Mouse (Mus musculus) retina, adult 2 months (tissue): ENCODE measurements at regions not wholly inside any gene's neighbourhood (a gene's known extent, or its start where the extent isn't known, plus 50 kb on each side); places are given as distances from the start of the nearest gene placed in this dataset.

Experiments used
- DNase-seq: peaks from one replicate; pipeline ENCODE4 v3.0.0-alpha.2; 2012; ENCODE audit warnings: low read depth, low spot score

DNA sequence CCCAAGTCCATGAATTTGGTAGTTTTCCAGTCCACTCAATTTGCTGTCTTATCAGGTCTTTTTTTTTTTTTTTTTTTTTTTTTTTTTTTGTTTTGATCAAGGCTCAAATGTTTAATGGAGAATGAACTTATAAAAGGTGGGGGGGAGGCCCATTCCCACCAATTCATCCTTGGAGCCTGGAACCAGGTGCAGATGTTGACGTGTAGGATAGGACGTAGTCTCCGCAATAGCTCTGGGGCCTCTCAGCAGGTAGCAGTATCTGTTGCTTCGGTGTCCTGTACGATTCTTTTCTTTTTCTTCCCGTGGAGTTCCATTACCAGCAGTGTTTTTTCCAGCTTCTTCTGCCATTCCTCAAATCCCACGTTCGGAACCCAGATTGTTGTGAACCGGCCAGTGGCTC is 1296.3 kb upstream of the Ppp6c start:
- DNase-seq = no peak

DNA sequence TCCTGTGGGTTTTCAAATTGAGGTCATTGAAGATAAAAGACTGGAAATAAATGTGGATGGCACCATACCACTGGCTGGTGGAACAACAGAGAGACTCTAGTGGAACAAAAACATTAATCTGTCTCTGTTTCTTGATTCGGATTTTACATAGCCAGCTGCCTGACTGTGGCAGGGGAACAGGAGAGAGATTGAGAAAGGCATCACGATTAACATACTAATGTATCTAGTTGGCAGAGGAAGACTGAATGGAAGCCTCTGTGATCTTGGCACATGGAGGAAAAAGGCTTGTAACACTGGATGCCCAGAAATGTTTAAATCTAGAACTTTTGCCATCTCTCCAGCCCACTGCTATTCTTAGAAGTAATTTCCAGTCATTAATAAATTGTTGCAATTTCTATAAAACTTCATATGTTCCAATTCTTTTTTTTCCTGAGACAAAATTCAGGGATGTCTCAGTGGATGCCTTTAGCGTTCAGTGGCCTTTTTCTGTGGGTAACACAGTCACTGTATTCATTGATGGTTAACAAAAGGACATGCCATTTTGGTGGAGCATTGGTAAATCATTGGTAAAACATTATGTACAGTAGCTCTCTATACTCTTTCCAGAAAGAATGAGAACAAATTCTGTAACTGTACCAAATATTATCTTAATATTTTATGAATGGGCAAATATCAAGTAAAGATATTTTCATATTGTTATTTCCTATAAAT is 1284.5 kb upstream of the Ppp6c start:
- DNase-seq = no peak

DNA sequence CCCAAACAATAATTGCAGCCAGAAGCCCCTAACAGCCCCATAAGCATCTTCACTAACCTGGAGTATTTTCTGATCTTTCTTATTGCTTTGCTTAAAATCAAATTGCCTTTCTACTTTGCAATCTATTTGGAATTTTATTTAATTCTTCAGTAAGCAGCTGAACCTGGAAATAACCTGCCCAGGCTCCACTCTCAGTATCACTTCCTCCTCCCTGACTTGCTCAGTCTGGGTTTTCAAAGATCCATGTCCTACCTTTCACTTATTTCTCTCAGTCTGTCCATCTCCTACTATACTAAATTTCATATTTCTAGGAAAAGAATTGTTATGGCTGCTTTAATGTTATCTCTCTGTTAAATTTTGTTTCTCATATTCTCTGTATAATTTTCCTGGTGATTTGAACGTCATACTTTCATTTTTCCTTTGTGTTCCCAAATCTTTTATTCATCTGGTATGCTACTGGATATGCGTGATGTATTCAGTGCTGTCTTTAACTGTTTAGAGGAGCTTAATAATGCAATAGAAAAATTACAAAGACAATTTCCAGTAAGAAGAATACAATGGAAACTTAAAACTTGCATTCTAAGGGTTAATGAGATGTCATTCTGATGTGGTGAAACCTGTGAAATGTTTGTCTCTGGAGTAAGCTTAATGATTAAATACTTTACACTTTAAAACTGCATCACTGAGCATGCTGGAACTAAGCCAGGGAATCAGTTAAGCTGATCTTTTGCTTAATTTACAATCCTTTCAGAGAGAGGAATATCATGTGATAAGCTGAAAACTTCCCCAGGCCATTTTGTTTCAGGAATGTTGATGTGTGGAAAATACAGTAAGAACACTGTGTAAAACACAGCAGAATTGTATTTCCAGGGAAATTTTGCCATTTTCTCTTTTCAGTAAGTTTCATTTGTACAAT is 1252.8 kb upstream of the Ppp6c start:
- DNase-seq = peak; percentile 4

DNA sequence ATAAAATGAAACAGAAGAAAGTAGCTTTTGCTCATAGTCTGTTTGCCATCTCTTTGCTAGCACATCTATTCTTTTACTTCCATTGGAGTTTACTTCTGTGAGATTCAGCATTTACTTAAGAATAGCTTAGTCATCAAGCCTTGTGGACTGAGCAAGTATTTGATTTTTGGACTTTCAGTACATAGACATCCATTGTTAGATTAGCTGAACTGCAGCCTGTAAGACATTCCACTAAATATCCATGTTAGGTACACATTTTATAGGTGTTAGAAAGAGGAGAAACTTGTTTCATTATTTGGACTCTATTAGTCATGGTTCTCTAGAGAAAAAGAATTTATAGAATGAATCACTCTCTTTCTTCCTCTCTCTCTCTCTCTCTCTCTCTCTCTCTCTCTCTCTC is 1251.2 kb upstream of the Ppp6c start:
- no peak for DNase-seq

DNA sequence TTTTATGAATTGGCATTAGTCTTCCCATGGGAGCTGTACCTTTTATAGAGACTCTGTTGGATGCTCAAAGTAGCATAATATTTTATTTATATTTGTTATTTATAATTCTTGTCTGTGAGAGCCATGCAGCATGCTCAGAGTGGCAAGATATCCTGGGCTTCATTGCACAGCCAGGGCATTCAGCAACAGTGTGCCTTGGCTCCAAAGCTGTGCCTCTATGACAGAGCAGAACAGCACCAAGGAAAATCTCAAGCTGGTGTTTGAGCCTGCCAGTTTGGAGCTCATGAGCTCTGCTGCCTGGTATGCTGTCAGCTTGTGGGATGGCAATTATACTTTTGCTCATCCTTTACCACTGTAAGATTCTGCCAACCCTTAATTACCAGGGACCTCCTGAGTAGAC is 1230.1 kb upstream of the Ppp6c start:
- no peak for DNase-seq

DNA sequence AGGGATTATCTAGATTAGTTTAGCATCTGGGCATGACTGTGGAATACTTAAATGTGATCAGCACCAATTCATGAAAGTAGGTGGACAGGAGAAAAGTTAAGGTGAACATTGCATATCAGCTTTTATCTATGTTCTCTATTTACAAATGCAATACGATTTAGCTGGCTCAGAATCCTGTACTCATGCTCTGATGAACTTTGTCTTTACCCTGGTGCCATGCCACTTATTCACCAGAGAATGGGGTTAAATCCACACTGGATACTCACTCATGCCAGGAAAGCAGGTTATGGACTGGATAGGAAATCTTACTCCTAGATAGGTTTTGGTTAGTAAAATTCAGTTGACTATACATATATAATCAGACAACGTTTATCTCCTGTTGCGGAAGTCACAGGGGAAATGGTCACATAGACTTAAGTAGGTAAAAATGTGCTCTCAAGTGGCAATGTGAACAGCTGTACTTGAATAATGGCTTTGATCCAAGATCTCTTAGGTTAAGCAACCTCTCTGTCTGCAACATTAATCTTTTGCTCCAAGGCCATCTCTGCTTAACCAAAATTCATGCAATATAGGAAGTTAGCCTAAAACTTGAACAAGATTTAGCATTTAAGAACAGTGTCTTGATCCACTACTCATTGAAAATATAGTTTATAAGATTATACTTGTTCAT is 1206.7 kb upstream of the Ppp6c start:
- DNase-seq = no peak

DNA sequence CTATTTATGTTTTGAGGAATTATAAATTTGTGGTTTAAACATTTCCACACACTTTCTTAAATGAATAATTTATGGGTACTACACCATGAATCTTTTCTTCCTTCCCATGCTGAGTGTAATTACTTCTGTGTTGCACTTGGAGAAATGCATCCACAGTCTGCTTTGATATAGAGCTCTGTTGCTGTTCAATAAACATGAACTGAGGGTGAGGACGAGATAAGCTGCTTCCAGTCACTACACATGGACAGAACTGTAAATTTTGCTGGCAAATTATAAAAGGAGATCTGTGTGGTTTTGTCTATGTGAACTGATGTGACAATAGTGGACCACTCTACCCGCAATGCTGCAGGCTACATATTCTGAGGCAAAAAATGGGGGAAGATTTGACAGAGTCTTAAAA is 1205.1 kb upstream of the Ppp6c start:
- no peak for DNase-seq

DNA sequence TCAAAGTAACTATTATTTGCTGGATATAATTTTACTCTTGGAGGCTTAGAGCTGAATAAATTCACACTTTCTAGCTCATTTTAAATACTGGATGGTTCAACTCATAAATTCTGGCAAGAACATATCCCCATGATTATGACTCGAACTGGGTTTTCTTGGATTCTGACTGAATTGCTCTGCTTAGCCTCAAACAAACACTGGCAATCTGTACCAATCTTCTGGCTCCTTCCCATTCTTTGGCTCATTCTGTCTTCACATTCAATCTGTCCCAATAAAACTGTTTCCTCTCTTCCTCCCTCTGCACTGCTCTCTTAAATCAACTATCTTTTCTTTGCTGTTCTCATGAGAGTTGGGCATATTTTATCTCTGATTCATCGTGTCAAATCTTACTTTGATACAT is 1176.2 kb upstream of the Ppp6c start:
- no peak for DNase-seq
